Mouse (Mus musculus): ENCODE results near the gene Bcas3.
"Not testable (repeated sequence)": the region's sequence is repeated elsewhere in the genome, so short reads cannot be mapped to it uniquely, and the experiment has no call there.

Bcas3 gene

DNA sequence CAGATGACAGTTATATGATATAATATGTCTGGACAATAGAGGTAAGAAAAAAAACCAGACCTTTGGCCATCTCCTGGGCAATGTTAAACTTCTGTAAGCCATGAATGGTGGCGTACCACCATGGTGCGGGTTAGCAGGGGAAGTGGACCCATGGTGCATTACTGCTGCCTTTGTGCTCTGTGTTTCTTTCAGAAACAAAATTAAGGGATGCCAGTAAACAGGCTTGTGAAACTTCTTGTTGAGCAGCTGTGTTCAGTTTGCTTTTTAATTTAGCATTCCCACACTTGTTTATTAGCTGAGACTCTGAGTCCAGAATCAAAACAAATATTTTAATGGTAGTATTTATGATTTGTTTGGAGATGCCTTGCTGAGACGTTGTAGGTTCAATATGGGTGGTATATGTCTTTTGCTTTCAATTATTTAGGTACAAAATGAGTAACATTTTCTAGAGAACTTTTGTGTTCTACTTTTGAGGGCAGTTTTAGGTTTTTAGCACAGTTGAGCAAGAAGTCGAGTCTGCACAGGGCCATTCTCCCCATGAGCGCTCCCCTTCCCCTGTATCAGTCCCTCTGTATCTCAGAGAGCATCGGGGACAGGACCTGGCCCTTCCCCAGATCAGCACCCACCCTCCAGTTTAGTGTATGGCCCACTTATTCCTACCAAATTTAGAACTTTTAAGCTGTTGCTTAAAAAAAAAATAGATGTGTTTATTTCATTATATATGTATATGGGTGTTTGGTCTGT, 132.4 kb downstream of the Bcas3 start:
- no peak for DNase-seq

DNA sequence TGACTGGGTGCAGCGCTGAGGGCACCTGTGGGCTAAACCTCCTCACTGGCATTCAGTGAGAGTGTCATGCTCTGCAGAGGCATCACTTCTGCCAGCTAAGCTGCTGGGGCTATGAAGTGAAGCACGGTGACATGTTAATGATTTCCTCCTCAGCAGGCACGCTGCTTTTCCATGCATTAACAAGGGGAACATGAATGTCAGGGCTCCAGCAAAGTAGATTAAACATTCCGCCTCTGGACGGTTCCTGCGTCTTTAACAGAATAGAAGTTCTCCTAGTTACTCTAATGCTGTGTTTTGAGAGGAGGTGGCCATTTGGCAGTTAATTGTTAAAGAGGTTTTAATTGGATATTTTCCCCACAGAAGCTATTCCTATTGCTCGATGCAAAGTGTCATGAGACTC, 134.5 kb downstream of the Bcas3 start:
- DNase-seq, result no peak

DNA sequence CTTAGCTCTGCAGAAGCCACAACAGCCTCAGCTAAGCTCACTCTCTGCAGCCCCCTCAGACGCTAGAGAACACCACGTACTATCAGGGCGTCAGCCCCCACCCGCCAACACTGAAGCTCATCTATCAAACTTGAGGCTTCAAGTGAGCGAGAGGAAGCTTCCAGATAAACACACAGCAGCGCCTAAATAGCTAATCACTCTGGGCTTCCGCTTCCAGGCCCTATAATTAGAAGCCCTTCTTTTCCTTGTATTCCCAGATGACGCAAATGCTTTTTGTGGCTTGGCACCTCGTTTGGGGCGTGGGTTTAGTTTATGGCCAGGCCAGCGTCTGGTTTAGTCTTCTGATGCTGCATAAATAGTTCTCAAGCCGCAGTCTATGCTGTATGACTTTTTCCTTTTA, 139.3 kb downstream of the Bcas3 start:
- DNase-seq, result no peak

DNA sequence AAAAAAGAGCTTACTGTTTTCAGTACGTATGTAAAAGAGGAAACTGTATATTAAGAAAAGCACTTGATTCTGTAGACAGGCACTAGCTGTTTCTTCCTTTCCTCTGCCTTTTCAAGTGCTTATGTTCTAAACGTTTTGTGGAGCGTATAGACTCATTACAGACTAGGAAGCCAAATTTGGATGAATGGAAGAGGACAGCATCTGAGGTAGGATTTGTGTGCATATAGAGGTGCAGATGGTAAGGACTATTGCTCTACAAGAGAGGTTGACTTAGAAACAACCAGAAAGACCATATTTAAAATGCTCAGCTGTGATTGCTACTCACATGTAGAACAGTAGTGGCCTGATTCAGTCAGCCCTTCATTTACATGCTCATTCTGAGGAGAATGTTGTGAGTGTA, 139.7 kb downstream of the Bcas3 start:
- DNase-seq, result no peak

DNA sequence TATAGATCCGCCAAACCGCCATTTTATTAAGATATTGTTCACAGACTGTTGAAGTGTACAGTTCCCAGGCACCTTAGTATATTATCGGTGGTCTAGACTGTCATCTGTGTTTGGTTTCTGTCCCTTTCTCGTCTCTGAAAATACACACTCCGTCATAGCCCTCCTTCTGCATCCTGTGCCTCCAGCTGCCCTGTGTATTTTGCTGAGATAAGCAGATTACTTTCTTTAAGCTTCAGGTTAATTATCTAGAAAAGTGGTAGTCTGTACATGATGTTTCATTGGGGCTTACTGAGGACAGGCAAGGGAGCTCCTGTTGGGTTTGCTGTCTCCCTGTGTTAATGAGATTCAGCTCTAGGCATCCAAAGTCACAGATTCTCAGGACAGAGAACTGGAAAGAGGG, 146.6 kb downstream of the Bcas3 start:
- DNase-seq, result no peak

DNA sequence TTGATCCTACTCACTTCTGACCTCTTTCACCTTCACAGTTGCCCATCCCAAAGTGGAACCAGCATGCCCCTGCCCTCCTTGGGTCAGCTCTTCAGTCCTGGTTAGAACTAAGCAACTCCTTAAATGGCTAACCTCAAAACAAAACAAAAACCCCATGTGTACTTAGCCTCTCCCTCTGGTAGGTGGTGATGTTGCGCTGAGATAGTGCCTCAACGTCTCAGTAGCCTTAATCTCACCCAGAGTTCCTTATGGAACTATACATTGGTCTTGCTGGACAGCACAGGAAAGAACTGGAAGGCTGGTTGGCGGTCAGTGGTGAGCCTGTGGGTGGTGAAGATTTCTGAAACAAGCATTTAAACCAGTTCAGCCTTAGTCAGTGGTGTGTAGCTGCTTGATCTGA, 149.1 kb downstream of the Bcas3 start:
- DNase-seq, result no peak

DNA sequence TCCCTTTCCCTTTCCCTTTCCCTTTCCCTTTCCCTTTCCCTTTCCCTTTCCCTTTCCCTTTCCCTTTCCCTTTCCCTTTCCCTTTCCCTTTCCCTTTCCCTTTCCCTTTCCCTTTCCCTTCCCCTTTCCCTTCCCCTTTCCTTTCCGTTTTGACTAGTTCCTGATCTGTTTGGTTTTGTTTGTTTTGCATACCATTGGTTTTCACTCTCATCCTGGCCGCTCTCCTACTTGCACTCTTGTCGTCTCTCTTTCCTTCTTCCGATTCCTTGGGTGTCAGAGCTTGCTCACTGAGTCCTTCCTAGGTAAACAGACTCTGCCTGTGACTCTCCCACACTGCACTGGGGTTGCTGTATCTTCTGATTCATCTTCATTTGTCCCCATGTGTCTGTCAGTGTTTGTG, 151.8 kb downstream of the Bcas3 start:
- not testable (repeated sequence) for DNase-seq

DNA sequence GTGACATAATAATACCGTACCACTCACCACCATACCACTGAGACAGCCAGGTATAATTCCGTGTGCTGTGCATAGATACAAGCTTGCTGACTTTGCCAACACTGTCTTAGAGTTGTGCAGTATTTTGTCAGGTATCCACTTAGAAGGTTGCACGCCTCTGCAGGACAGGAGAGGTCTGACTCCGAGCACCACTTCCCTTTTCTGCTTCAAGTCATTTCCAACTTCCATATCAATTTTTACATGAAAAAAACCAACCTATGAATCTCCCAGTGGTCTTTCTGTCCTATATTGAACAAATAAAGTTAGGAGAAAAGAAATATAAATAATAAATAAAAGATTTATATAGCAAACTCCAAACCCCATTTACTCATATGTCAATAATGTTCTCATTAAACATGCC, 152.8 kb downstream of the Bcas3 start:
- no peak for DNase-seq

DNA sequence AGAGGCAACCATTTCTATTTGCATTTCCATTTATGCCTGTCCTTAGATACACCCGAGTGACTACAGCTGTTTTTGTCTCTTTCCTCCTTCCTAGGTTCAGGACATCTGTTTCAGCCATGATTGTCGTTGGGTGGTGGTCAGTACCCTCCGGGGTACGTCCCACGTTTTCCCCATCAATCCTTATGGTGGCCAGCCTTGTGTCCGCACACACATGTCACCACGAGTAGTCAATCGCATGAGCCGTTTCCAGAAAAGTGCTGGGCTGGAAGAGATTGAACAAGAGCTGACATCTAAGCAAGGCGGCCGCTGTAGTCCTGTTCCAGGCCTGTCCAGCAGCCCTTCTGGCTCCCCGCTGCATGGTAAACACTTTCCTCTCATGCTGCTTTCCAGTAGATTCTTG, 156.4 kb downstream of the Bcas3 start:
- DNase-seq, result no peak

DNA sequence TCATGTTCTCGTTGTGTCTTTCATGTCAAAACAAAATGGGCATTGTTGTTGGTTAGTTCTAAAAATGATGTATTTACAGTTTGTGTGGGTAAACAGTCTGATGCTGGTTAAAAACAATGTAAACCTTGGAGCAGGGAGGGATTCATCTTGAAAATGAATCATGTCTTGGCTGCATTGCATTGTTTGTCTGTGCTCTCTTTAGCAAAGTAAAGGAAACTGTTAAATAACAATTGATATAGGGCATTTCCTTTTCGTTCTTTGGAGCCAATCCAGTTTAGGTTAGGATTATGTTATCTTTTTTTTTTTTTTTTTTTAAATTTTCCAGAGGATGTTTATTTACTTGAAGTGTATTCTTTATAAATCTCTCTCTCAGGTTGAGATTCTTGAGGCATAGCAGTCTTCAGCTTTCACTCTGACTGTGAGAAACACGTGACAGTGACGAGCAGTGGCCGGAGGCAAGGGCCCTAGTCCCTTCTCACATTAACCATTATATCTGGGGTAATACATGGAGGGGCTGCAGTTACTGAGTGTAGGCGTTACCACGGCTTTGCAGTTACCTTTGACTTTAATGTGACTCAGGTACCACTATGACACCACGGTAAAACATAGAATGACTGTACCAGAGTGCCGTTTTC, 158.4 kb downstream of the Bcas3 start:
- DNase-seq, result no peak

DNA sequence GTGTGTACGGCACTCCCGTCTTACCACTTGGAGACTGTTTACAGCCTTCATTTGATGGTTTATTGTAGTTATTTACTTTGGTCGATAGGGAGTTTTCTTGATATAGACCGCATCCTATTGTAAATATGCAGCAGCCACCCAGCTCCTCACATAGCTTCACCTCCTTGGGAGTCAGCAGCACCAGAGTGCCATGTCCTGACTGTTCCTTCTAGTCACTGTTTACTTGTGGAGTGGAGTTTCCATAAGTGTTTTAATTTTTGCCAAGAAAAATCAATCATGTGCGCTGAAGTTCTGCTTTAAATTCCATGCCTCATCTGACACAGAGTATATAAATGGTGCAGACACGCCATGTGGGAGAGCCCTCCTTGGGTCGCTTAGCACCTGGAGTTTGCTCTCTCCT, 163.8 kb downstream of the Bcas3 start:
- no peak for DNase-seq

DNA sequence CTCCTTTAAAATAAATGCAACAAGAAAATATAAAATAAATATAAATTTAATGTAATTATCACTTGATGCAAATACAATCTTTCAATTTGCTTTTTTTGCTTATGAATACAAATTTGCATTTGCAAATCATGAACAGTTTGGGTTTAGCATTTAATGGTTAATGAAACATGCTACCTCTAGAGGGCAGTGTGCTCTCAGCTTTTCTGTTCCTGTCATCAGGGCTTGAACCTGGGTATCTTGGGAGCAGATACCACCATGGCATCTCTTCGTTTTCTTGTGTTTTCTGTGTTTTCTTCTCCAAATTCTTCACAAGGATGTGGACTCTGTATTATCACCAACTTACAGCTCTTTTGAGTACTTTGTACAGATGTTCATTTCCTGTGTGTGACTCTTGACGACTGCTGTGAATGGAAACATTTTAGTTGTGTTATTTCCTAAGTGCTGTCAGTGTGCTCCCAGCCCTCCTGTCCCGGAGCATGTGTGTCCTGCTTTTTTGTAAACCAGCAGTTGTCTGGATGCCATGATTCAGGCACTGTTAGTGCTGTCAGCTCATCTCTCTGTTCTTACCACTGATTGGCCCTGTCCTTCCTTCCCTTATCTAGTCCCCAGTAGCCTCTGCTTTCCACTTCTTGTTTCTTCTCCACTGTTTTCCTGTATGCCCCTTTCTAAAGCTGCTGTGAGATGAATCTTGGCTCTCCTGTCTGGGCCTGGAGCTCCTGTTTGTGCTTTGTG, 165.2 kb downstream of the Bcas3 start:
- no peak for DNase-seq

DNA sequence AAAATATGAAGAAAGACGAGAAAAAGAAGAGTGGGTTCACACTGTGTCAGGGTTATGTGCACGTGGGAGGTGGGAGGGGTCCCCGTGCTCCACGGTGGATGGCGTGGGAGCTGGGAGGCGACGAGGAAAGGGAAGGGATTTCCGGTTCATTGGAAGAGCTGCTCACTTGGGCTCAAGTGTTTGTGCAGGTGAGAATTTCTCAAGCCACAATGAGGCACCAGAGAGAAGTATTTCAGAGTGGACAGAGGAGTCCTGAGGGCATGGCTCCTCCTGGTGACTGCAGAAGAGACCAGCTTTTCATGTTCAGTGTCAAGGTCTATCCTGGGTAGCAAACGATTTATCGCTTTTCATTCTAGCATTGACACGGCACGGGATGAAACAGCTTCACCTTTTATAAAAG, 167.3 kb downstream of the Bcas3 start:
- DNase-seq, result no peak

DNA sequence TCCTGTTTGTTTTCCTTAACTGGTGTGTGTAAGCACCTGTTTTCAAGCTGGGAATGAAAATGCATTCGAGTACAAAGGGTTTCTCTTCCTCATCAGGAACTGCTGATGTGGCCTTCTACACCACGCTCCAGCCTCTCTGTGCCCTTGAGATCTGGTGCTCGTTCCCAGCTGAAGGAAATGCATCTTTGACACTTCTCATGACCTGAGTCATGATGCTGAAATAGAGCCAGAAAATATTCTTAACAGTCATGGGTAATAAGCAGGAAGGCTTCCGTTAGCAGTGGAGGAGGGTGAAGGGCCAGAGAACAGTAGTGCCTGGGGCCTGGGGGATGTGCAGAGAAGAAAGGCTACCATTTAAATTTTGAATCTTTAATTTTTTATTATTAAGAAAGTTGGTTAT, 168.0 kb downstream of the Bcas3 start:
- DNase-seq, result no peak

DNA sequence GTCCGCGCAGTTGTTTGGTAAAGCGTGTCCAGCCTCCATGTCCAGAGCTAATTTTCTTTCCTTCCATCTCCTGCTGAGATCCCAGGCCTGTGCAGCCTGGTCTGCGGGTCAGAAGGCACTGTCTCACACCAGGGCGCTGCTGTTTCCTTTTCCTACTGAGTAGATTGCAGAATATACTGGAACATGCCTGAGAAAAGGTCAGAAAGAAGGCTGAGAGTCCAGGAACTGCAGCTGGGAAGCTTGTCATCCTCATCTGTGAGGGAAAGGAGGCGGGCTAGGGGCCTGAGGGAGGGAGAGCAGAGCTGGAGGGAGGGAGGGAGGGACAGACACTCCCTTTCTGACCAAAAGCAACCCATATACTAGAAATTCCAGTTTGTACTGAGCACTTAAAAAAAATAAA, 170.7 kb downstream of the Bcas3 start:
- no peak for DNase-seq

DNA sequence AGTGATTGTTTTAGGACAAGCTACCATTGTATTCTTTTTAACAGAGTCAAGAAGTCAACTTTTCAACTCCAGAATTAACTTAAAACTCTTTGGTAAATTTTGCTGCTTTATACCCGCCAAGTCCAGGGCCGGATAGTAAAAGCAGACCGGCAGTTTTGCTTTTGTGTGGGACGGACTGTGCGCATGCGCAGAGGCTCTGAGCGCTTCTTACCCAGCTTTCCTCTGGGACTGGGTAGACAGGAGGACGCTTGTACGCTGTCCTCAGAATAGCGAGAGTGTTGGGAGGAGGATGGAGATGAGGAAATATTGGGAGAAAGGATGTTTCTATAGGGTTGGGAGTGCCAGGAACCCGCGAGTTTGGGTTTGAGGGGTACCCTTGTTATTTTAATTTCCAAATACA, 171.2 kb downstream of the Bcas3 start:
- DNase-seq, result peak in 1 of 2 experiments; percentile 9

DNA sequence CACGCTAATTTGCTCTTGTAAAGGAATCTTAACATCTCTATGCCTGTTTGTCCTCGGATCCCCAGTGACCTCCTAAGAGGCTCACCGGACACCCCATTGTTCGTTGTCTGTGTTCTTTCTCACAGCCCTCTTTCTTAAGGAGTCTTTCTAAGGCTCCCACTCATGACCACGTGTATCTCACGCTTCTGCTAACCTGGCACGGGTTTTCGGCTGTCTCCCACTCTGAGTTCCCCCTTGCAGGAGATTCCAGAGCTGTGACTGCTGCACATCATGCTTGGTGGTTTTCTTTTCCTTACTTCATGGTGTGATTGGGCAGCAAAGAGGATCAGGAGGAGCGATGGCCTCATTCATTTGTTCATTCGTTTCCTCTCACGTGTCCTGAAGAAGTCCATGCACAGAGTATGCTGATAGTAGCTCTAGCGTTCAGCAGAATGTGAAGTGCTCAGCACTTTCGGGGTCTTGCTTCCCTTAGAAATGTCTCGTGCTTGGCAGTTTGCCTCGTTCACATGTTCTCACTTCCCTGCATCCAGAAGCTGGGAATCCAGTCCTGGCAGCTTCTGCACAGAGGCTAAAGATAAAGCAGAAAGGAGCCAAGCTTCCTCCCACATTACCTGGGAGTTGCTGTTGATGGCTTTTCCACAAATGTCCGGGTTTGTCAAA, 172.0 kb downstream of the Bcas3 start:
- DNase-seq, result no peak

DNA sequence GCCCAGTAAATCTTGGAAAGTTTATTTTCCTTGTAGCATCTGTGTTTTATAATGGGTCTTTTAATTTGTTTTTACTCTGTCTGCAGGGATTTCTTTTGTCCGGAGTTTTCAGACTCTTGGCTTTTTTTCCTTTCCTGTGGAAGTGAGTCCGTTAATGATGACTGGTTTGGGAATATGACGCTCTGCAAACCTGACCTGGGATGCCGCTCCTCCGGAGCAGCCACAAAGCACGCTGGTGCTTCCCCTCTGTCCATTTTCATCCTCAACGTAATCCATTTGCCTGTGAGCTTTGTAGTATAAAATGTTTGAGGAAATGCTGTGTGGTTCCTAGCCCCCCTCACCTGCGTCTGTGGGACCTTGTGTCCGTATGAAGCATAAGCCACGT, 172.5 kb downstream of the Bcas3 start:
- DNase-seq, result no peak

DNA sequence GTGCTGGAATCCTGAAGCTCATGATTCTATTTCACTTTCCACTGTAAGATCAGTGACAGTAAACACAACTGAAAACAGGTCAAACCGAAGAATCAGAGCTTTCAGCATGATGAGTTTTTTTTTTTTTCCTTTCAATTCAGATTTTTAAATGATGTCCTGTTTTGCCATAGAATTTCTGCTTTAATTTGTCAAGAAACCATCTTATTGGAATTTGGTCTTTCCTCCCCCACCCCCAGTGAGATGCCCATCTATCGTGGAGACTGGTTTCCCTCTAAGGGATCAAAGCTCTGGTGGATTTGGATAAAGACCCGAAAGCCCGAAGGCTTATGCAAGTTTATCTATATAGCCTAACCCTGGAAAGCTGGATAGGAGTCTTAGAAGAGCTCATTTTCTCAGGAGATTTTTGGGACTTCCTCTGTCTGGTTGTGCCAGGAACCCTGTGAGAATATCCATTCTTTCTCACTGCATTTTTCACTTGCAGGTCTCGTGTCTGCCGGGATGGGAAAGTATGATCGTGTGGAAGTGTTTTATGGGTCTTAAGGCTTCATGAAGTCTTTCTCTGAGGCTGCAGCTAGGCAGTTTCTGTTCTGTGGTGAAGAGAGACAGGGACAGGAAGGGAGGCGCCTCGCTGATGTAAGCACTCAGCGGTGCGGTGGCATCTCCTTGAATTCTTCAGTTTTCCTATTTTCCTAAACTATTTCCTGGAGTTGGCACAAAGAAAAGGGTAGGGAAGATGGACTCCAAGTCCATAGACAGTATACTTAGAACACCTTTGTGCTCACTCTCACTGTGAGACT, 173.2 kb downstream of the Bcas3 start:
- DNase-seq, result no peak

DNA sequence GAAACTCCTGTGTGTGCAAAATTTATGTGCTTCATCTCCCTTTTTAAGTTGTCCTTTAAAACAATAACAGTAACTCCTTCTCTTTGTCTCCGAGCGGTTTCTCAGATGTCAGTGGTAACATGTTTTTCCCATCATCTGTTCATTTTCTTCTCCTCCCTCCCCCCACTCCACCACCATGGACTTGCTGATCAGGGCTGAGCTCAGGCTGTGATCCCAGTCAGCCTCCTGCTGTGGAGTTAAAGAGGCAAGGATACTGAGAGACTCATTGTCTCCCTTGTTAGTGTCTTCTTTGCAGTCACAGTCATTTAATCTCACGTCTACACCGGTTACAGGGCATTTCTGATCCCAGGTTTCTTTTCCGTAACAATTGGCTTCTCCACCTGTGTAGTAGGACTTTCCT, 174.3 kb downstream of the Bcas3 start:
- DNase-seq, result no peak

DNA sequence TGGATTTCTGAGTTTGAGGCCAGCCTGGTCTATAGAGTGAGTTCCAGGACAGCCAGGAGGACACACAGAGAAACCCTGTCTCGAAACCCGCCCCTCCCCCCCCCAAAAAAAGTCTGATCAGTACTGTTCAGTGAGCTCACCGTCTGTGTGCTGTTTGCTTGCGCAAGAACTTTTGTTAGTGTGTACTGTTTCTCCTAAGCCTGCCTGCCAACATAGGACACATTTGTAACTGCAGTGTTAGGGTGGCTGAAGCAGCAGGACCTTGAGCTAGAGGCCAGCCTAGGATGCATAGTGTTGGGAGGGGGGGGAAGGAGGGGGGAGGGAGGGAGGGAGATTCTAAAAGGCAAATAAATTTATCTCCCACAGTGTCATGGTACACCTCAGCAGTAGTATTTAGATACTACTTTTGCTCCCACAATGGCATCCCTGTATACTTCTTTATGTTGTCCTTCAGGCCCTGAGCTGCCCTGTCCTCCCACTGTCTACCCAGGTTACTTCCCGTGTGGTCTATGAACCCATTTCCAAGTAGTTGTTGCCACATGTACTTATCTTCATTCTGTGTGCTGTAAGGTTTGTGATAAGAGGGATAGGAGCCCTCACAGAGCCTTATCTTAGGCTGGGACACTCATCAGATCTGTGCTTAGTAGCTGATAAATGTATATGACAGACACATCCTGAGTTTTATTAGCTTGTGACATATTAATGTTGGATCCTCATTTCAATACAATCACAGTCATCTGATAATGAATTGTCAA, 176.7 kb downstream of the Bcas3 start:
- DNase-seq, result no peak

DNA sequence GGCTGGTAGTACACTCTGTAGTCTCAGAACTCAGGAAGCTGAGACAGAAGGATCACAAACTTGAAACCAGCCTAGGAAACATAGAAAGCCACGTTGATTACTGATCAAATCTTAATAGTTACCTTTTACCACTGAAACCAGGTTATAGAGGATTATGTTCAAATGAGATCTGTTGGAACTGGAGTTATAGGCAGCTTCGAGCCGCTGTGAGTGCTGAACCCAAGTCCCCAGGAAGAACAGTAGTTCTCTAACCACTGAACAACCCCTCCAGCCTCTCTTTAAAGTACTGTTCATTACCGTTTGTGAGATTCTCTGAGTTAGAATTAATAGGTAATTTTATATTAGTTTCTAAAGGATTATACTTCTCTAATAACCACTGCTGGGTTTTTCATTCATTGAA, 188.0 kb downstream of the Bcas3 start:
- DNase-seq, result no peak
